Mouse (Mus musculus): ENCODE results near the gene Dzip1.

The Dzip1 gene

DNA sequence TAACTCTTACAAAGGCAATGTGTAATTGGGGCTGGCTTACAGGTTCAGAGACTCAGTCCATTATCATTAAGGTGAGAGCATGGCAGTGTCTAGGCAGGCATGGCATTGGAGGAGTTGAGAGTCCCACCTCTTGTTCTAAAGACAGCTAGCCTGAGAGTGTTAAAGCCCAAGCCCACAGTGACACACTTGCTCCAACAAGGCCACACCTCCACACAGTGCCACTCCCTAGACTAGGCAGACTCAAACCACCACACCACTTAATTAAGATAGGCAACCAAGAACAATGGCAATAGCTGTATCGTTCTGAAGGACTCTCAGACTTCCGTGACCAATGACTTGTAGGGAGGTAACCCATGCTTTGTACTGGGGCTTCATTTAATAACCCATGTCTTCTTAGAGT, 5.5 kb upstream of the Dzip1 start:
- in situ Hi-C loops (cut with MboI; ENCODE audit: unreplicated experiment in 2 of 2) = loop anchor here (25.0 kb wide), 2 partner anchors 793 to 1982 kb away; partner anchors contain the start of genes Gpr180 (in 2 of the 2), Tgds (in 2 of the 2) and Ipo5 (in 1 of the 2)

GRCm38 (mm10) chr14:118929779-118930178, 4.5 kb upstream of the Dzip1 start:
- in situ Hi-C loops (cut with MboI; ENCODE audit: unreplicated experiment in 2 of 2) = loop anchor here (25.0 kb wide), 2 partner anchors 792 to 1983 kb away; partner anchors contain the start of genes Gpr180 (in 2 of the 2), Tgds (in 2 of the 2) and Ipo5 (in 1 of the 2)

GRCm38 (mm10) chr14:118928565-118928964, 3.3 kb upstream of the Dzip1 start:
- in situ Hi-C loops (cut with MboI; ENCODE audit: unreplicated experiment in 2 of 2) = loop anchor here (25.0 kb wide), 2 partner anchors 791 to 1984 kb away; partner anchors contain the start of genes Gpr180 (in 2 of the 2), Tgds (in 2 of the 2) and Ipo5 (in 1 of the 2)

GRCm38 (mm10) chr14:118922667-118923184, 2.5 kb downstream of the Dzip1 start:
- in situ Hi-C loops (cut with MboI; ENCODE audit: unreplicated experiment in 2 of 2) = loop anchor here in 1 of 2 experiments (5.0 kb wide), 1 partner anchor 65 kb away; no protein-coding TSS in a partner anchor

GRCm38 (mm10) chr14:118922251-118922650, 3.0 kb downstream of the Dzip1 start:
- in situ Hi-C loops (cut with MboI; ENCODE audit: unreplicated experiment in 2 of 2) = loop anchor here in 1 of 2 experiments (5.0 kb wide), 1 partner anchor 65 kb away; no protein-coding TSS in a partner anchor

DNA sequence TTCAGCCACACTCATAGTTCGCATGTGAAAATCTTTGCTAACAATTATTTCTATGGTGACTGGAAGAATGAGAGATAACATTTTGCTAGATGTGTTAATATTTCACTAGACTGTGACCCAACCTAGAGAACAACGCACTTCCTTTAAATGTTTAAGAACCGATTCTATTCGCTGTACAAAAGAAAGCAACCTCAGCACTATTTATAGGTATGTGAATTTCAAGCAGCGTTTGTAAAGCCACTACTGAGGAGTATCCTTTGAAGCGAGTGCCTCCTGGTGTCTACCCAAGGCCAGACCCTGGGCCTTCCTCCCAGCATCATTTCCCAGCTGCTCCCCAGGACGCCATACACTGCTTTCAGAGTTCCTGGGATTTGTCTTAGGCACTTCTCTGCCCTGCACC, 4.6 kb downstream of the Dzip1 start:
- in situ Hi-C loops (cut with MboI; ENCODE audit: unreplicated experiment in 2 of 2) = loop anchor here in 1 of 2 experiments (5.0 kb wide), 1 partner anchor 67 kb away; no protein-coding TSS in a partner anchor

- in situ Hi-C loops (cut with MboI; ENCODE audit: unreplicated experiment in 2 of 2) = no loop called here
Observed at GRCm38 (mm10) chr14:118919025-118919424, 6.2 kb downstream of the Dzip1 start.

GRCm38 (mm10) chr14:118913651-118914050, 11.6 kb downstream of the Dzip1 start:
- in situ Hi-C loops (cut with MboI; ENCODE audit: unreplicated experiment in 2 of 2) = loop anchor here (5.0 kb wide), 4 partner anchors 34 to 114 kb away; no protein-coding TSS in a partner anchor

- in situ Hi-C loops (cut with MboI; ENCODE audit: unreplicated experiment in 2 of 2) = loop anchor here (5.0 kb wide), 4 partner anchors 36 to 116 kb away; no protein-coding TSS in a partner anchor
Observed at GRCm38 (mm10) chr14:118911521-118911920, 13.7 kb downstream of the Dzip1 start.

- in situ Hi-C loops (cut with MboI; ENCODE audit: unreplicated experiment in 2 of 2) = loop anchor here (5.0 kb wide), 4 partner anchors 37 to 117 kb away; no protein-coding TSS in a partner anchor
Observed at GRCm38 (mm10) chr14:118910332-118911222, 14.7 kb downstream of the Dzip1 start.

GRCm38 (mm10) chr14:118909872-118910271, 15.4 kb downstream of the Dzip1 start:
- in situ Hi-C loops (cut with MboI; ENCODE audit: unreplicated experiment in 2 of 2) = loop anchor here (5.0 kb wide), 4 partner anchors 37 to 117 kb away; no protein-coding TSS in a partner anchor

DNA sequence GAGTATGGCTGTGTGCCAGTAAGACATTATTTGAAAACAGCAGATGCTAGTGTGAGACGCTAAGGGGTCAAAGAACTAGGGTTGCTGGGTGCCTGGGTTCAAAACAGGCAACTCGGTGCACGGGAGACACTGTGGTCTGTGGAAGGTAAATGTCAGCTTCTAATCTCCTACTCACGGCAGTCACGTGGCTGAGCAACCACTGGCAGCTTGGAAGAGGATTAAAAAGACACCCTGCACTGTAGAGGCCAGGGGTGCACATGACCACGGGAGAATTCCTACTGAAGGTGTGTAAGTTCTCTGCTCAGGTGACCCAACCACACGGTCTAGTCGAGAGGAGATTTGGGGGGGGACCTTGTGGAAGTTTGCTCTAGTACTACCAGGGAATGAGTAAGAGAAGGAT, 17.7 kb downstream of the Dzip1 start:
- in situ Hi-C loops (cut with MboI; ENCODE audit: unreplicated experiment in 2 of 2) = no loop called here

- in situ Hi-C loops (cut with MboI; ENCODE audit: unreplicated experiment in 2 of 2) = no loop called here
Observed at GRCm38 (mm10) chr14:118903867-118904562, 21.2 kb downstream of the Dzip1 start.

- in situ Hi-C loops (cut with MboI; ENCODE audit: unreplicated experiment in 2 of 2) = no loop called here
Observed at GRCm38 (mm10) chr14:118903397-118903796, 21.9 kb downstream of the Dzip1 start.

- in situ Hi-C loops (cut with MboI; ENCODE audit: unreplicated experiment in 2 of 2) = no loop called here
Observed at GRCm38 (mm10) chr14:118900911-118901310, 24.3 kb downstream of the Dzip1 start.

DNA sequence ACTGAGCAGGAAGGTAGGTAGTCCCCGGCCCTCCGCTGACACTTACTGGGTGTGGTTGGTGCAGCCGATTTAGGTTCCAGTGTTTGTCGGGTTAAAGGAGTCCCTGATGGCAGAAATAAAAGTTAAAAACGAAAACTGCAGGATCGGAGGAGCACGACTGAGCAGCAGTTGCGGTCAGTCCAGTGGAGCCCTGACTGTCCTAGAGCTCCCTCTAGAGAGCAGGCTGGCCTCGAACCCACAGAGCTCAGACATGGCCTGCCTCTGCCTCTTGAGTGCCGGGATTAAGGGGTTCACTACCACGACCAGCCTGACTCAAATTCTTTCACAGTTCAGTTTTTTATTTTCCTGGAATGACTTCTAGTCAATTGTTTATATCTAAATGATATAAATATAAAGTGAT, 25.3 kb downstream of the Dzip1 start:
- in situ Hi-C loops (cut with MboI; ENCODE audit: unreplicated experiment in 2 of 2) = no loop called here

- in situ Hi-C loops (cut with MboI; ENCODE audit: unreplicated experiment in 2 of 2) = no loop called here
Observed at GRCm38 (mm10) chr14:118895655-118896054, 29.6 kb downstream of the Dzip1 start.

DNA sequence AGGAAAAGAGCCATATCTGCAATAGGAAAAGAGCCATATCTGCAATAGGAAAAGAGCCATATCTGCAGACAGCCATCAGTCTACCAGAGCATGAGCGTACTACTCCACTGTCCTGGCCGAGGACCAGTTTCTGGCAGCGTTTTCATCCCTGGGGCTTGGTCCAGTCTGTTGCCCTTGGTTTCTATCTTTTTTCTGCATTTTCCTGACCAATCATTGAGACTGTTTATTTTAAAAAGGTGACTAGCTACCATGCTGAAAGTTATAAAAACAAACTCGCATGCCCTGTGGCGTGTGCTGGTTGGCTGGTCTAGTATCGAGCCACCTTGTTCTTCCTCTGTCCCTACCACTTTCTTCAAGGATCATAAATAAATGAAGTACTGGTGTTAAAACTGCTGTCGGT, 30.0 kb downstream of the Dzip1 start:
- in situ Hi-C loops (cut with MboI; ENCODE audit: unreplicated experiment in 2 of 2) = no loop called here

DNA sequence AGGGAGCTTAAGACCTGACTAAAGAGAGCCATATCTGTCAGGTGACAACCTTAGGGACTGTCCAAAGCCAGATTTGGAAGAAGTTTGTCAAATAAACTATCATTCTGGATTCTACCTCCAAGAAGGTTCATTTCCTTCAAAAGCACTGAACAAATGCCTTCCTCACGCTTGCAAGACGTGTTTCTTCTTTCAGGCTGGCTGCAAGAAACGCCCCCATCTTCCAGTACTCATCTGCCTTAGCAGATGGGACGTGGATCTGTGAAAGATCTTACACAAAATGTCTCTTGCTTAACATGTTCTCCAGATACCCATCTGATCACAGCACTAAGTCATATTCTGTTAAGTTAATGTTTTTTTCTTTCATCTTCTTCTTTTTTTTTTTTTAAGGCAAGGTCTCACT, 35.2 kb downstream of the Dzip1 start:
- in situ Hi-C loops (cut with MboI; ENCODE audit: unreplicated experiment in 2 of 2) = no loop called here

DNA sequence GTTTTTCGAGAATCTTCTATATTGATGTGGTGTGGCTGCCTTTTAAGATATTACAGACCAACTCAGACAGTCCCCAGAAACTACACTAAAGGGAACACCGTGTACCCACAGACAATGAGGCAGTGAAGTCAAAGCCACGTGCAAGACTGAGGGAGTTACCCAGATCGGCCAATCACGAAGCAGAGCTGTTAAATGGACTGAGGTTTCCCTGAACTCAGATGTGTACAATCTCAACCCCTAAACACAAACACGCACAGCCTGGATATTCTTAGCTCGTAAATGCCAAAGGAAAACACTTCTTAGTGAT, 41.1 kb downstream of the Dzip1 start:
- in situ Hi-C loops (cut with MboI; ENCODE audit: unreplicated experiment in 2 of 2) = no loop called here

Data from v-Abl transformed pro-B cells (cell line).